Mouse (Mus musculus): ENCODE measurements around the gene Gm10251.
"Not testable (repeated sequence)": the region's sequence is repeated elsewhere in the genome, so short reads cannot be mapped to it uniquely, and the experiment has no call there.

GRCm38 (mm10) chr14:6684070-6684469 is at the start of gene Gm10251:
- not testable (repeated sequence) for TF ChIP-seq POLR2A (IDR thresholded peaks at IDR 0.05; ENCODE audit: low read depth, low read length); CTCF (IDR thresholded peaks at IDR 0.05; ENCODE audit: extremely low read depth, insufficient read length, insufficient replicate concordance, low read depth, low read length)
